Mouse (Mus musculus) intestine, embryonic 14.5 days (tissue): ENCODE measurements around the gene Umad1. TPM values are rescaled to one million over a fixed set of nuclear protein-coding genes. Genes with fewer than 3 reads are reported as not detected.

Experiments used
- ATAC-seq: fragments of 200-750 bp; cut with Nextera tagmentation; replicated peaks from 2 replicates; pipeline ENCODE4 v1.8.0; 2017; ENCODE audit warnings: low read depth, moderate number of reproducible peaks, moderate TSS enrichment, moderate library complexity; ENCODE audit not compliant: low FRiP score, low TSS enrichment
- DNase-seq: peaks from one replicate; pipeline ENCODE4 v3.0.0-alpha.2; 2018; ENCODE audit warnings: low spot score
- H3K27ac ChIP-seq: fragments of 300-500 bp; sonication (generic); 2 replicates; pipeline ENCODE4 v1.5.1; 2014; ENCODE audit warnings: low read depth, mild to moderate bottlenecking, control low read depth
- H3K27me3 ChIP-seq: fragments of 300-500 bp; sonication (generic); replicated peaks from 2 replicates; pipeline ENCODE4 v1.6.1; 2014; ENCODE audit warnings: low read length, control low read depth; ENCODE audit not compliant: control insufficient read depth, insufficient read depth
- H3K36me3 ChIP-seq: fragments of 300-500 bp; sonication (generic); 2 replicates; pipeline ENCODE4 v1.6.1; 2014; ENCODE audit warnings: low read length, control low read depth; ENCODE audit not compliant: control insufficient read depth, insufficient read depth
- H3K4me1 ChIP-seq: fragments of 300-500 bp; sonication (generic); replicated peaks from 2 replicates; pipeline ENCODE4 v1.6.1; 2014; ENCODE audit warnings: low read length, control low read depth, mixed read lengths; ENCODE audit not compliant: control insufficient read depth, insufficient read depth
- H3K4me2 ChIP-seq: fragments of 300-500 bp; sonication (generic); 2 replicates; pipeline ENCODE4 v1.6.1; 2014; ENCODE audit warnings: low read length
- H3K4me3 ChIP-seq: fragments of 300-500 bp; sonication (generic); 2 replicates; pipeline ENCODE4 v1.5.1; 2014; ENCODE audit warnings: low read depth, low read length, control low read depth, mixed read lengths
- H3K9ac ChIP-seq: fragments of 300-500 bp; sonication (generic); 2 replicates; pipeline ENCODE4 v1.6.1; 2014; ENCODE audit warnings: mild to moderate bottlenecking, low read length
- H3K9me3 ChIP-seq: fragments of 300-500 bp; sonication (generic); 2 replicates; pipeline ENCODE4 v1.6.1; 2016; ENCODE audit warnings: low read length, control low read depth; ENCODE audit not compliant: control insufficient read depth
- WGBS: fragments of 180-500 bp; shearing (Covaris S2); extraction: QIAGEN DNeasy Blood & Tissue Kit; methylation state at CpG from one replicate; pipeline ENCODE4 v1.1.7; 2014; 5-methylcytosine and 5-hydroxymethylcytosine counted together
- polyA plus RNA-seq: library from polyadenylated mRNA; unstranded; fragments of >200 nt; fragmentation: Nextera tagmentation; extraction: Ambion mirVana; gene quantifications from 2 replicates; pipeline ENCODE4 v1.2.1, GENCODE M21; 2014

Umad1 gene
- polyA plus RNA-seq, 1 experiment from 2014 or later, result 21.0 TPM

DNA sequence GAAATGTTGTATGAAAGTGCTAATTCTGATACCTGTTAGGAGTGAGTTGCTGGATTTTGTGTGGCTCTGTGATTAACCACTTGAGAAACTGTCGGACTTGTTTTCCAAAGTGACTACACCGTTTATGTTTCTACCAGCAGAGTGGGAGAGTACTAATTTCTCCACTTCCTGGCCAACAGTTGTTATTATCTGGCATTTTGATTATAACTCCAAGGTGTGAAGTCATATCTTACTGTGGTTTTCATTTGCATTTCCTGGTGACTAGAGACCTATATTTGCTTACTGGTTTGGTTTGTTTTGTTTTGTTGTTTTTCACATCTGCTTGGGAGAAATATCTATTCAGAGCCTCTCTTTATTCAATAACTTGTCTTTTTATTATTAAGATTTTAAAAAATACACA is 149.2 kb downstream of the Umad1 start:
- Histone ChIP-seq H3K27ac (no peak overlapping the region), H3K4me1 (no peaks in the 10 kb centered on the region), H3K9me3 (no peaks in the 10 kb centered on the region), H3K4me3 (no peak overlapping the region), H3K4me2 (no peak overlapping the region), H3K27me3 (no peaks in the 10 kb centered on the region), H3K9ac (no peak overlapping the region), H3K36me3 (no peaks in the 10 kb centered on the region)
- ATAC-seq (no peak), DNase-seq (no peak)
- 71% methylated on average over 2 of the region's 2 CpGs for WGBS

DNA sequence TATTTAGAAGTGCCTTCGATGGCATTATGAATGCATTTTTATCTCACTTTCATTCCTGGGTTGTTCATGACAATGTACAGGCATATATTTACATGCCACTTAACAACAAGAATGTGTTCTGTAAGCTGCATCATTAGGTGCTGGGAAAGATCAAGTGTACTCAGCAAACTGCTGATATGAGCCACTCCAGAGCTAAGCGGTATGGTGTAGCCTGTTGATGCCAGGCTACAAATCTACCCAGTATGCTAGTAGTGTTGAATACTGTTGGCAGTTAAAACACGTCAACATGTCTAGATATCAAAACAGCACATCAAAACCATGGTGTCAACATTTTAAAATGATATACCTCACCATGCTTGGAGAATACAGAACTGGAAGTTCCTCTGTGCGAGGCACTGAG is 150.8 kb downstream of the Umad1 start:
- Histone ChIP-seq H3K4me3 (no peak overlapping the region), H3K9ac (no peak overlapping the region), H3K4me2 (no peak overlapping the region), H3K27me3 (no peaks in the 10 kb centered on the region), H3K9me3 (no peaks in the 10 kb centered on the region), H3K27ac (no peak overlapping the region), H3K36me3 (no peaks in the 10 kb centered on the region), H3K4me1 (no peaks in the 10 kb centered on the region)
- DNase-seq (no peak), ATAC-seq (no peak)
- 88% methylated on average over 4 of the region's 4 CpGs for WGBS

DNA sequence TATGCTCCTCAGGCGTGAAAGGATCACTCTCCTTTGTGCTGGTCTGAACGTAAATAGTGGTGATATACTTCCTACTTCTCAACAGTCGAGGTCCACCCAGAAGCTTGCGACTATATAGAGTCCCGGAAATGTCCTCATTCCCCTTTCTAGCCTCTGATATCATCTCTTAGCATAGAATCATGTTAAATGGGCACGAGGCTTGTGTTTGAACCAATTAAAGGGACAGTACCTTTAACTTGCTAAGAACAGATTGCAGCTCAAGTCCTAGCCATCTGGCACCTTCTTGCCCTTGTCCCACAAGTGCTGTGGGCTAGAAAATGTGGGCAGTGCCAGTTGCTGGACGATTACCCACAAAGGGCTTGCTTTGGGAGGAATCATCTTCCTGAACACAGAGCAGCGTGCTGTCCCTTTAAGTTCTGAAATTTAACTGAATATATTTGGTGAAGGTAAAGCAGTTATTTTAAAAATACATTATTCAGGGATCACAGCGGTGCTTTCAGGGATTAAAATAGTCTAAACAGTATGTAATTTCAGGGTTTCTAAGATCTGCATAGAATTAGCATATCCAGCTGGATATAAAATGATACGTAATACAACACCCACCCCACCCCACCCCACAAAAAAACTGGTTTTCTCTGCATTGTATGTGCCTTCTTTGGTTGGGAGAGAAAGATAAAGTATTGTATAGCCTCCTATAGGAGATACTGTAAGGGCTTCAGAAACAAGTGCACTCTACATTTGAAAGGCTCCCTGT is 153.9 kb downstream of the Umad1 start:
- Histone ChIP-seq H3K36me3 (no peaks in the 10 kb centered on the region), H3K4me2 (no peak overlapping the region), H3K27me3 (no peaks in the 10 kb centered on the region), H3K9ac (no peak overlapping the region), H3K4me1 (no peaks in the 10 kb centered on the region), H3K27ac (no peak overlapping the region), H3K9me3 (no peaks in the 10 kb centered on the region), H3K4me3 (no peak overlapping the region)
- ATAC-seq, result no peak
- DNase-seq, result no peak
- WGBS, result 73% methylated on average over 10 of the region's 10 CpGs

DNA sequence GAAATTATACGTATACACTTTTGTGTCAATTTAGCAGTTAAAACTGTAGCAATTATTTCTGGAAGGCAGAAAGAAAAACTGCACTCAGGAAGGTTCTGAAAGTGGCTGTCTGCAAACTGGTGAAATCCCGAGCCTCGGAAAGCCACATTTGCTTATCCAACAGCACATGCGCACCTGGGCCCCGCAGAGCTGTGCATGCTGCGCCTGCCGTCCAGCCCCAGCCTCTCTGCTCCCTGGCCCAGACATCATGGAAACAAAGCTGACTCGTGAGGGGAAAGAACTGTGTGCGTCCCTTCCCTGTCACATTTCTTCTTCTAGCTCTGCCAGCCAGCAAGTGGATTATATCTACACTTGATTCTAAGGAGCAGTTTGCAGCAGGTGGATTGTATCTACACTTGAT is 154.9 kb downstream of the Umad1 start:
- H3K27ac ChIP-seq, result no peak overlapping the region
- ATAC-seq (no peak), DNase-seq (no peak)
- H3K9me3 ChIP-seq, result no peaks in the 10 kb centered on the region
- H3K4me3 ChIP-seq, result no peak overlapping the region
- H3K9ac ChIP-seq, result no peak overlapping the region
- no peak overlapping the region for H3K4me2 ChIP-seq
- H3K27me3 ChIP-seq, result no peaks in the 10 kb centered on the region
- no peaks in the 10 kb centered on the region for H3K36me3 ChIP-seq
- no peaks in the 10 kb centered on the region for H3K4me1 ChIP-seq
- 59% methylated on average over 9 of the region's 9 CpGs for WGBS

DNA sequence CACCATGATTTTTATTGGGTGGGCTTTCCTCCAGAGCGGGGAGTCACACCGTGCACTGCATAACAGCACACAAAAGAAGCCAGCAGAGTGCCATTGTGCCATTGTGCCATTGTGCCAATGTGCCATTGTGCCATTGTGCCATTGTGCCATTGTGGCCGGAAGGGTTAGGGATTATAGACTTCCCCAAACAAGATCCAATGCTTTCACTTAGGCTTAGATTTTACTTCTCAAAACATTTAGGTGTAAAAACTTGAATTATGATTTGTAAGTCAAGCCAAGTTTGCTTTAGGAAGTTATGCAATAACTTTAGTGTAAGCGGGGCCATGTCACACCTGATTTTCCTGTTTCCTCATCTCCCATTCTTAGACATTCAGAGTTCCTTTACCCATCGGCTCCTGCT is 156.7 kb downstream of the Umad1 start:
- H3K4me2 ChIP-seq, result no peak overlapping the region
- no peaks in the 10 kb centered on the region for H3K9me3 ChIP-seq
- DNase-seq (no peak), ATAC-seq (no peak)
- no peak overlapping the region for H3K27ac ChIP-seq
- H3K9ac ChIP-seq, result no peak overlapping the region
- H3K4me1 ChIP-seq, result no peaks in the 10 kb centered on the region
- 93% methylated on average over 5 of the region's 5 CpGs for WGBS
- no peaks in the 10 kb centered on the region for H3K27me3 ChIP-seq
- H3K36me3 ChIP-seq, result no peaks in the 10 kb centered on the region
- H3K4me3 ChIP-seq, result no peak overlapping the region

DNA sequence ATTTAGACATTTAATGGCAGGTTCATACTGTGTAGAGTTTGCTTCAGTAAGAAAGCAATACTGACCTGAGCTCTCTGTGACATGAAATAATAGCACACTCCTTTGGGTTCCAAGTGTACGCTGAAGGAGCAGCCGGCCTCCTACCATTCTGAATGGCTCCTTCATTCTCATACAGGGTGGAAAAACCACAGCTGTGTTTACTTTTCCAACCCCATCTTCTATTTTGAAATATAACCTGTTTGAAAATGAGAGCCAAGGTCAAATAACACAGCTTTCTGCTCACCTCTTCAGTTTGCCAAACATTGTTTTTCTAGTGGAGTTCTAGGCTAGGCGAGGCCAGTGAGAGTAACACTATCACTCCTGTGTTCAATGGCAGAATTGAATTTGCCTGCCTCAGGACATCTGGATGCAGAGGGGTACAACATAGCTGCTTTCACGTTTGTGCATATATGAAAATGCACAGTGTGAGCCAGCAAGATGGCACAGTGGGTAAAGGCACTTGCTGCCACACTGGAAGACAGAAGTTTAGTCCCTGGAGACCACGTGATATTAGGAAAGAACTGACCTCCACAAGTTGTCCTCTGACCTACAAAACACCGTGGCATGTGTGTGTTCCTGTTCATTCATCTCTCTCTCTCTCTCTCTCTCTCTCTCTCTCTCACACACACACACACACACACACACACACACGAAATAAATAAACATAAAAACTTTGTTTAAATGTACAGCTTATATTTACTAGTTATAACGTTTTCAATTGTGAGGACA is 157.9 kb downstream of the Umad1 start:
- H3K9me3 ChIP-seq, result no peaks in the 10 kb centered on the region
- ATAC-seq, result no peak
- H3K36me3 ChIP-seq, result no peaks in the 10 kb centered on the region
- DNase-seq, result no peak
- H3K4me2 ChIP-seq, result no peak overlapping the region
- no peak overlapping the region for H3K27ac ChIP-seq
- H3K4me3 ChIP-seq, result no peak overlapping the region
- H3K9ac ChIP-seq, result no peak overlapping the region
- H3K27me3 ChIP-seq, result no peaks in the 10 kb centered on the region
- 47% methylated on average over 8 of the region's 8 CpGs for WGBS
- H3K4me1 ChIP-seq, result no peaks in the 10 kb centered on the region

DNA sequence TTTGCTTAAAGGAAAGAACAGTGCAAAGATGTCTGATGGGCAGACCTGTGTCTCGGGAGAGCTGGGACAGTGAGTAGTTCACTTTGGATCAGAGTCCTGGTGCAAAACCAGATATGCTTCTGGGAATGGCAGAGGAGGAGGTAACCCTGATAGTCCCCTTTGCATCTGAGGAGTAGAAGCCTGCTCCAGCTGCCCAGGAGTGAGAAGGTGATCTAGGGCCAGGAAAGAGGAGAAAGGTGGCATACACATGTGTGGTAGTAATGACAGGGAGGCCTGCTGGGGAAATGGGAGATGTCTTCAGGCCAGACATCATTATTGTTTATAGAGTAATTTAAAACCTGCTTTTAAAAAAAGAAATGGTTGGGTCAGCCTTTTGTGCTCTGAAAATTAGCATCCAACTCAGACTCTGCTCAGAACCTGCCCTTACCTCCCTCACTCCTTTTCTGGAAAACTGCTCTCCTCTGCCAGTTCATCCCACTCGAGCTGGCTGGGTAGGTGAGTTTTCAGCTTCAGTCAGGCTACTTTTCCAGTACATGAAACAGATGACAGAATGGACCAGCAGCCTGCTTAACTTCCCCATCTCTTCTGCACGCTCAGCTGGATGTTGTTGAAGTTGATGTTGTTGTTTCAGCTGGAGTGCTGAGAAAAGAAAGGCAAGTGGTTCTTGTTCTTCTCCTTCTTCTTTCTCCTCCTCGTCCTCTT is 160.5 kb downstream of the Umad1 start:
- Histone ChIP-seq H3K4me2 (no peak overlapping the region), H3K4me3 (no peak overlapping the region), H3K36me3 (no peaks in the 10 kb centered on the region), H3K27ac (no peak overlapping the region), H3K4me1 (no peaks in the 10 kb centered on the region), H3K9ac (no peak overlapping the region), H3K27me3 (no peaks in the 10 kb centered on the region), H3K9me3 (no peaks in the 10 kb centered on the region)
- 52% methylated on average over 4 of the region's 4 CpGs for WGBS
- ATAC-seq, result no peak
- no peak for DNase-seq

DNA sequence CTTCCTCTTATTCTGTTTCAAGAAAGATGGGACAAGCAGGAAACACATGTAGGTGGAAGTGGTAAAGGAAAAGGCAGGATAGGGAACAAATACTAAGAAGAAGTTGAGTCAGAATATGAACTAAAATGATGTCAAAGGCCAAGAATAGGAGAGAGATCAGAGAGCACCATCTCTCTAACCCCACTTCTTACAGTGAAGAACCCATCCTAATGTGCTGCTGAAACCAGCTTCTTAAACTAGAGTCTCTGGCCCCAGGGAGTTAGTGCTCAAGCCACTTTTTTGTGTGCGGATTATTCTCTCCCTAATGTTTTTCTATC is 161.1 kb downstream of the Umad1 start:
- Histone ChIP-seq H3K36me3 (no peaks in the 10 kb centered on the region), H3K4me2 (no peak overlapping the region), H3K9ac (no peak overlapping the region), H3K4me3 (no peak overlapping the region), H3K9me3 (no peaks in the 10 kb centered on the region), H3K27ac (no peak overlapping the region), H3K27me3 (no peaks in the 10 kb centered on the region), H3K4me1 (no peaks in the 10 kb centered on the region)
- DNase-seq (no peak), ATAC-seq (no peak)
- 90% methylated on average over 1 of the region's 1 CpGs for WGBS
